Mouse (Mus musculus) myocyte (in vitro differentiated cells): ENCODE measurements around the gene Pstpip1.

Experiments used
- CEBPB ChIP-seq: IDR thresholded peaks from 2 replicates; pipeline ENCODE4 v1.6.1; 2011; ENCODE audit warnings: mild to moderate bottlenecking, moderate library complexity; ENCODE audit not compliant: poor library complexity, insufficient read depth, severe bottlenecking
- E2F4 ChIP-seq: IDR thresholded peaks from one replicate; pipeline ENCODE4 v1.6.1; 2011; ENCODE audit warnings: mild to moderate bottlenecking, control low read depth, moderate library complexity; ENCODE audit not compliant: insufficient read depth
- MAX ChIP-seq: IDR thresholded peaks from one replicate; pipeline ENCODE4 v1.6.1; 2011; ENCODE audit warnings: low read depth, mild to moderate bottlenecking, control low read depth
- MYOD1 ChIP-seq, 3 experiments: IDR thresholded peaks; one replicate each; pipeline ENCODE4 v1.6.1; 2011; ENCODE audit warnings: control low read depth in 2 of 3, low read depth in 2 of 3, mild to moderate bottlenecking in 2 of 3, moderate library complexity in 1 of 3; ENCODE audit not compliant: insufficient read length in 2 of 3, control insufficient read depth in 1 of 3
- MYOG ChIP-seq, 3 experiments: IDR thresholded peaks; one replicate each; pipeline ENCODE4 v1.6.1; 2011; ENCODE audit warnings: control low read depth in 2 of 3, low read depth in 2 of 3, mild to moderate bottlenecking in 2 of 3; ENCODE audit not compliant: insufficient read length in 2 of 3, control insufficient read depth in 1 of 3, insufficient read depth in 1 of 3
- POLR2A ChIP-seq: IDR thresholded peaks from one replicate; pipeline ENCODE4 v1.6.1; 2011; ENCODE audit warnings: low read depth, mild to moderate bottlenecking, control low read depth, moderate library complexity; ENCODE audit not compliant: insufficient read length
- POLR2AphosphoS2 ChIP-seq: IDR thresholded peaks from one replicate; pipeline ENCODE4 v1.6.1; 2011; ENCODE audit warnings: low read depth, control low read depth; ENCODE audit not compliant: insufficient read length
- REST ChIP-seq: IDR thresholded peaks from one replicate; pipeline ENCODE4 v1.6.1; 2011; ENCODE audit warnings: mild to moderate bottlenecking, control low read depth, moderate library complexity; ENCODE audit not compliant: insufficient read depth, insufficient read length
- SRF ChIP-seq: IDR thresholded peaks from one replicate; pipeline ENCODE4 v1.6.1; 2011; ENCODE audit warnings: low read depth; ENCODE audit not compliant: control insufficient read depth, insufficient read length
- TCF12 ChIP-seq: IDR thresholded peaks from one replicate; pipeline ENCODE4 v1.6.1; 2011; ENCODE audit warnings: mild to moderate bottlenecking, control low read depth; ENCODE audit not compliant: poor library complexity, insufficient read depth, severe bottlenecking
- TCF3 ChIP-seq: IDR thresholded peaks from one replicate; pipeline ENCODE4 v1.6.1; 2011; ENCODE audit warnings: low read depth, control low read depth; ENCODE audit not compliant: insufficient read length
- USF1 ChIP-seq: IDR thresholded peaks from one replicate; pipeline ENCODE4 v1.6.1; 2011; ENCODE audit warnings: low read depth, mild to moderate bottlenecking, control low read depth, moderate library complexity

- no peak for TF ChIP-seq MAX
- TF ChIP-seq POLR2A: no peak
- TF ChIP-seq CEBPB: no peak
- no peak for TF ChIP-seq MYOD1 (IDR thresholded peaks at IDR 0.05; ENCODE audit: control insufficient read depth in 1 of 3, insufficient read length in 2 of 3, low read depth in 2 of 3)
- no peak for TF ChIP-seq POLR2AphosphoS2
- TF ChIP-seq TCF12: no peak
- TF ChIP-seq USF1: no peak
- TF ChIP-seq TCF3: no peak
- TF ChIP-seq E2F4: no peak
- no peak for TF ChIP-seq MYOG (IDR thresholded peaks at IDR 0.05; ENCODE audit: control insufficient read depth in 1 of 3, insufficient read depth in 1 of 3, insufficient read length in 2 of 3, low read depth in 2 of 3)
- TF ChIP-seq REST: no peak
- TF ChIP-seq SRF: no peak
Observed at GRCm38 (mm10) chr9:56177354-56177753, 87.6 kb downstream of the Pstpip1 start.
